Mouse (Mus musculus) erythroblast, embryonic 14.5 days (primary cell): ENCODE data around the gene Cd2.

ENCODE experiments used
- GATA1 ChIP-seq: IDR thresholded peaks from 2 replicates; pipeline ENCODE4 v1.6.1; 2012; ENCODE audit warnings: low read length, inconsistent platforms, mixed read lengths
- TAL1 ChIP-seq: IDR thresholded peaks from 3 replicates; pipeline ENCODE4 v1.6.1; 2012; ENCODE audit warnings: low read length, inconsistent platforms, mixed read lengths

DNA sequence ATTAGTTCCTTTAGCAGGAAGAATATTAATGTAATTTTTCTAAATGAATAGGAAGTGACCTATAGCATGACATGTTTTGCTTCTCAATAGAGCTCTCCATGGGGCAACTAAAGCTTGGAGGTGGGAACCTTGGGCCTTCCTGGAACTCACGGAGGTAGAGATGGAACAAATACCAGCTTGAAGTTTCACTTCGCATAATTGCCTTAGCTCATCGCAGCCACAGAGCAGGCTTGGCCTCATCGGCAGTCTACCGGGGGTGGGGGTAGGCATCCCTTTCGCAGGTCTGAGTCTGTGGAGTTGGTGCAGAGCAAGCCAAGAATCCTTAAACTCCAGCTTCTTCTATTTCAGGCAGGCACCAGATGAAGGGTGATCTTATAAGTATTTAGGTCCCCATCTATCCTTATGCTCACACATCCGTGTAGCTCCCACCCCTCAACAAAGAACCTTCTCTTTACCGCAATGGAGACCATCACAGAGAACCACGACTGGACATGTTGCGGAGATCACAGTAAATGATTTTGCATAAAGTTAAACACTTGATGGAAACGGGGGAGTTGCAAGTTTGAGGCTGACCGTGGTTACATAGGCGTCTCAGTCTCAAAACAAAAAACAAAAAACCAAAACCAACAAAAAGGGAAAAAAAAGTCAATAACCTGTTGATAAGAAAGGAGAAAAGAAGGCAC is 58.7 kb downstream of the Cd2 start:
- TF ChIP-seq GATA1 (no peak), TAL1 (no peak)
